Mouse (Mus musculus) effector memory CD4-positive, alpha-beta T cell, adult 7 months (primary cell): ENCODE measurements around the gene 4930556J24Rik. TPM values are rescaled to one million over a fixed set of nuclear protein-coding genes. Genes with fewer than 3 reads are reported as not detected.

Experiments
- polyA plus RNA-seq: library from polyadenylated mRNA; unstranded; fragments of 100-300 nt; shearing (Covaris generic); gene quantifications from one replicate; pipeline ENCODE4 v1.2.1, GENCODE M21; 2017

The 4930556J24Rik gene
- 0.45 TPM for polyA plus RNA-seq

DNA sequence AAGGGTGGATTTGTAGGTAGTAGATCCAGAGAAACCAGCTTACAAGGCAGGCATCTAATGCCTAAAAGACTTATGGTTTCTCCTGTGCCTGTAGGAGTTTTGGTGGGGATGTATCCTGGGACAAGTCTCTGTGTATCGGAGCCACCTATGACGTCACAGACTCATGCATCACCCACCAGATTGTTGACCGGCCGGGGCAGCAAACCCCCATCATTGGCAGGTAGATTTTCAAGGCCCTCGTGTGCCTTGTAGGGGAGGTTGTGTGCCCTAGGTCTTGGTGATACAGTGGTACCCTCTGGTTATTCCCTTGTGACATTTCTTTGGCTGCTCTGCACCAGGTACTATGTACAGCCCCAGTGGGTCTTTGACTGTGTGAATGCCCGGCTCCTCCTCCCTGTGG, at the start of gene 4930556J24Rik:
4930556J24Rik (minus strand) TSS at position 101 of the 400 bp plus-strand sequence.

DNA sequence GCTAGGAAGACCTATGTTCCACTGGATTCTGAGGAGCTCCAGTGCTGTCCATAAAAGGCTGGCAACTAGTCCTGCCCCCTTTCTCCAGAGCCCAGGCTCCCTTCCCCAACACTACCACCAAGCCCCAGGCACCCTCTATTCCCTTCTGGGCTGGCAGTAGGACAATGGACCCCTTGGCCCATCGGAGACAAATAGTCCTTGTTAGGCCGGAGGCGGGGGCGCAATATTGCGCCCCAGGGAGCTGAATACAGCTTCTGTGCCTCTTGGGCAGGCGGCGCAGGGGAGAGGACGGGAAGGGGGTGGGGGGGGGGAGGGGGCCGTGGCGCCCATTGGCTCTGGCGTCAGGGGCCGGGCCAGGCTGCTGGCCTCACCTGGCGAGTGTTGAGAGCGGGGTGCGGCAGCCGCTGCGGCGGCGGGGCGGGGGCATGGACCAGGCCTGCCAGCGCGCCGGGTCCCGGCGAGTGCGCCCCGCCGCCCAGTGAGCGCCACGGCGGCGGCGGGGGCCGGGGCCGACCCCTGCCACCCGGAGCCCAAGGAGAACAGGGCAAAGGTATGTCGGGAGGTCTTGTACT, 6.8 kb upstream of the 4930556J24Rik start, which contains the start of gene Gal3st1:
Gal3st1 (plus strand) TSS at position 346 of the 572 bp plus-strand sequence.

DNA sequence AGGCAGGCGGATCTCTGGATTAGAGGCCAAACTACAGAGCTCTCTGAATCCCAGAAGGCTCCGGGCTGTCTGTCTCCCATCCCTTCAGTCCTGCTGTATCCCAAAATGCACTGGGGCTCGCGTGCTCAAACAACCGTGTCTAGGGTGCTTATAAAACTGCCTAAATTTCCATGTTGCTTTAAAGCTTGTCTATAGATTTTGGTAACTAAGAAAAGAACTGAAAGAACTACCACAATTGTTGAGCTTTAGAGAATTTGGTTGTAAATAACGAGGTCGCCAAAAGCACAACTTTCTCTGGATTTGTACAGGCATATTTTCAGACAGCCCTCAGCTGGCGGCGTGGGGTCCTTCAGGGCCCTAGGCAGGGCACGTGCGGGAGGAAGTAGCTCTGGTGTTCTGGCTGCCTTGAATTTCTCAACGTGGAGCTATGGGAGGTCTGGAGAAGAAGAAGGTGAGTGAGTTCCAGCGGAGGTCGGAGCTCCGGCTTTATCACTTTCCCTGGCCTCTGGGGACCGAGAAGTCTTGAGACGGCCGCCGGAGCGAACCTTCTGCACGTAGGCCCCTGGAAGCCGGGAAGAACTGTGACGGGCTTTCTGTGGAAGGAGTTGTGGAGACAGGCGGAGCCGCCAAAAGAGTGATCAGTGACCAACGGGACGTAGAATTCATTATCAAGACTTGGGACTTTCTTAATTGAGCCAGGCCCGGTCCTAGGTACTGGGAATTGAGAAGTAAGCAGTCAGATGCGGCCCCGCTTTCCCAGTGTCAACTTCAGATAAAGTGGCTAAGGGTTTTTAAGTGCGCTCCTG, 12.8 kb downstream of the 4930556J24Rik start, which contains the start of gene Pes1:
Pes1 (plus strand) TSS at position 366 of the 806 bp plus-strand sequence.

GRCm38 (mm10) chr11:3931511-3932211, 44.9 kb downstream of the 4930556J24Rik start, which contains the start of gene Tcn2:
Gene Tcn2, minus strand, starts transcription at chr11:3932159.

GRCm38 (mm10) chr11:3914109-3914840, 62.3 kb downstream of the 4930556J24Rik start, which contains the start of gene Slc35e4:
Gene Slc35e4, minus strand, starts transcription at chr11:3914664.

GRCm38 (mm10) chr11:3894406-3895281, 81.9 kb downstream of the 4930556J24Rik start, which contains the start of the genes 4921536K21Rik and Dusp18:
Gene 4921536K21Rik, minus strand, starts transcription at chr11:3895098.
Gene Dusp18, plus strand, starts transcription at chr11:3895240.

Other genes with a start within 250 kb of the 4930556J24Rik start
- not detected for gene Osbp2, start 112.9 kb downstream of the 4930556J24Rik start, polyA plus RNA-seq
- gene 4921536K21Rik, start 81.7 kb downstream of the 4930556J24Rik start, polyA plus RNA-seq: not detected
- 1.1 TPM for gene Dusp18, start 81.5 kb downstream of the 4930556J24Rik start, polyA plus RNA-seq
- gene Slc35e4, start 62.1 kb downstream of the 4930556J24Rik start, polyA plus RNA-seq: 2.7 TPM
- gene Tcn2, start 44.6 kb downstream of the 4930556J24Rik start, polyA plus RNA-seq: 17.8 TPM
- gene Pes1, start 12.8 kb downstream of the 4930556J24Rik start, polyA plus RNA-seq: 57.1 TPM
- not detected for gene Gal3st1, start 6.9 kb upstream of the 4930556J24Rik start, polyA plus RNA-seq
- gene Sec14l4, start 54.7 kb upstream of the 4930556J24Rik start, polyA plus RNA-seq: 0.11 TPM
- gene Sec14l3, start 88.1 kb upstream of the 4930556J24Rik start, polyA plus RNA-seq: 0.62 TPM
- gene Mtfp1, start 118.7 kb upstream of the 4930556J24Rik start, polyA plus RNA-seq: 0.63 TPM
- gene Sec14l2, start 146.6 kb upstream of the 4930556J24Rik start, polyA plus RNA-seq: 0.62 TPM
- gene Rnf215, start 158.4 kb upstream of the 4930556J24Rik start, polyA plus RNA-seq: 27.5 TPM
- 7.3 TPM for gene Ccdc157, start 183.5 kb upstream of the 4930556J24Rik start, polyA plus RNA-seq
- 38.1 TPM for gene Sf3a1, start 183.6 kb upstream of the 4930556J24Rik start, polyA plus RNA-seq
- gene Tbc1d10a, start 210.0 kb upstream of the 4930556J24Rik start, polyA plus RNA-seq: 93.1 TPM
- gene Castor1, start 241.4 kb upstream of the 4930556J24Rik start, polyA plus RNA-seq: 25.3 TPM